Mouse (Mus musculus): Measurements from ENCODE around the gene Clca3a1.

Gene Clca3a1

DNA sequence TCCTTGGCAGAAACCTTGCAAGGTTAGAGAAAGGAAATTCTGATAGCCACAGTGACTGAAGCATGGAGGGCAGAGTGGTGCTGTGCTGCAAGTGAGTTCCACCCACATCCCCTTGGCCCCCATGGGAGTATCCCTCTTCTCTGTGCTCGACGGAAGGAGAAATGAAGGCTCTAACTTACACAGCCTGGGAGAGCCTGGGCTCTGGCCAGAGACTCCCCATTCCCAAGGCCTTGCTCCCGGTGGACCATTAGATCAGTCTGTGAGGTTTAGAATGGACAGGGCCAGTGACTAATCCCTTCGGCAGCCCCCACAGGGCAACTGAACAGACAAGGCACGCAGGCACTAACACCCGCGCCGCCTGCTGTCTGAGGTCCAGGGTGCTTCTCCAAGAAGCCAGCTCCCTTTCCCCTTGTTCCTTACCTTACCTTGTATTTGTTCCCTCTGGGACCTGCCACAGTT, 81.0 kb downstream of the Clca3a1 start:
- no peak for DNase-seq (ENCODE audit: low spot score)

Data from left cerebral cortex, adult 11 months (tissue).